Mouse (Mus musculus) ES-E14 (cell line): Measurements from ENCODE around the gene Acot3.

Experiments
- CHD2 ChIP-seq: IDR thresholded peaks from 2 replicates; pipeline ENCODE4 v1.6.1; 2014; ENCODE audit warnings: mild to moderate bottlenecking, low read depth, low read length, inconsistent platforms
- HCFC1 ChIP-seq: IDR thresholded peaks from 2 replicates; pipeline ENCODE4 v1.6.1; 2012; ENCODE audit warnings: low read length, inconsistent platforms, borderline replicate concordance; ENCODE audit not compliant: insufficient read depth
- MAFK ChIP-seq: IDR thresholded peaks from 2 replicates; pipeline ENCODE4 v1.6.1; 2014; ENCODE audit warnings: mild to moderate bottlenecking, low read depth, low read length, inconsistent platforms; ENCODE audit not compliant: insufficient read depth
- ZNF384 ChIP-seq: IDR thresholded peaks from 2 replicates; pipeline ENCODE4 v1.6.1; 2012; ENCODE audit warnings: low read depth, low read length, inconsistent platforms

DNA sequence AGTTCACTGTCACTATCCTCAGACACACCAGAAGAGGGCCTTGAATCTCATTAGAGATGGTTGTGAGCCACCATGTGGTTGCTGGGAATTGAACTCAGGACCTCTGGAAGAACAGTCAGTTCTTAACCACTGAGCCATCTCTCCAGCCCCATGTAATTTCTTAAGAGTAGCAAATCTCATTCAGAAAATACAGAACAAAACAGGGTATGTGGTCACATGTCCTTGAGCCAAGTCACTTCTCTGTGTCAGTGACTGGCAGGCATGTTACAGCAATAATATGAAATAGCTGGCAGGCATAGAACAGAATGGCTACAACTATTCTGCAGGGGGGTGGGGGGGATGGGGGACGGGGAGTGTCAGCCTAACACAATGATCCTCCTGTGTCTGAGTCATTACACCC lies 48.1 kb downstream of the Acot3 start:
- no peak for TF ChIP-seq HCFC1
- no peak for TF ChIP-seq MAFK
- no peak for TF ChIP-seq CHD2
- no peak for TF ChIP-seq ZNF384
